Mouse (Mus musculus): ENCODE measurements at regions not wholly inside any gene's neighbourhood (a gene's known extent, or its start where the extent isn't known, plus 50 kb on each side); places are given as distances from the start of the nearest gene placed in this dataset.
A peak's percentile ranks its signal among the peaks of the same experiment; 100 is the strongest.

GRCm38 (mm10) chr10:111097245-111097644 is 67.3 kb upstream of the Osbpl8 start:
- no peak overlapping the region for H3K4me2 ChIP-seq
- peaks cover 5% of the 10 kb centered on the region; the same call in 1 of the 2 replicates for H3K4me1 ChIP-seq
- no peaks in the 10 kb centered on the region for H3K36me3 ChIP-seq
- no peak overlapping the region for H3K27ac ChIP-seq
- H3K4me3 ChIP-seq = no peak overlapping the region
- no peaks in the 10 kb centered on the region for H3K9me3 ChIP-seq
- WGBS = 56% methylated on average over 5 of the region's 5 CpGs
- no peak for ATAC-seq (ENCODE audit: borderline replicate concordance, extremely low read depth, low FRiP score, low TSS enrichment)
- H3K9ac ChIP-seq = no peak overlapping the region
- no peaks in the 10 kb centered on the region for H3K27me3 ChIP-seq

- Histone ChIP-seq H3K27ac (no peak overlapping the region), H3K4me2 (no peak overlapping the region), H3K27me3 (no peaks in the 10 kb centered on the region), H3K9me3 (no peaks in the 10 kb centered on the region), H3K36me3 (no peaks in the 10 kb centered on the region), H3K4me3 (no peak overlapping the region), H3K4me1 (peaks cover 5% of the 10 kb centered on the region; the same call in 1 of the 2 replicates), H3K9ac (no peak overlapping the region)
- WGBS = 68% methylated on average over 6 of the region's 6 CpGs
- no peak for ATAC-seq (ENCODE audit: borderline replicate concordance, extremely low read depth, low FRiP score, low TSS enrichment)
Observed at GRCm38 (mm10) chr10:111096811-111097210, 67.7 kb upstream of the Osbpl8 start.

DNA sequence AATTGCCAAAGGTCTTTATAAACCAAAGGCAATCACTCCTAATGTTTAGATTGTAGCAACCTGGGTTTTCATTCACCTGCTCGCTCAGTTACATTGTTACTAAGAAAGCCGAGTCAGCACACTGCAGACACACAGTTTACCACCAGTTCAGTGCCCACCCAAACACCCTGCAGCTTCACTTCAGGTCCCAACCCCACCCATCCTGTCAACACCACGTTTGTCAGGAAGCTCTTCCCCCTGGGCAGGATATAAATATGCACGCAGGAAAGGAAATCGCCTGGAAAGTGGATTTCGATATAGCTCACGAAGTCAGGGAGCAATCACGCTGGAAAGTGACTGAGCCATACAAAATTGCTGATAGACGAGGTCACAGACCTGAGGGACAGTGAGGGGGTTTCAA is 70.1 kb upstream of the Osbpl8 start:
- Histone ChIP-seq H3K4me3 (no peak overlapping the region), H3K27ac (no peak overlapping the region), H3K4me2 (no peak overlapping the region), H3K9ac (no peak overlapping the region), H3K9me3 (no peaks in the 10 kb centered on the region), H3K27me3 (no peaks in the 10 kb centered on the region), H3K4me1 (0 out of 2 replicates have a peak, but pooled peaks cover under 1% of the 10 kb centered on the region), H3K36me3 (no peaks in the 10 kb centered on the region)
- no peak for ATAC-seq (ENCODE audit: borderline replicate concordance, extremely low read depth, low FRiP score, low TSS enrichment)
- WGBS = 31% methylated on average over 9 of the region's 9 CpGs

DNA sequence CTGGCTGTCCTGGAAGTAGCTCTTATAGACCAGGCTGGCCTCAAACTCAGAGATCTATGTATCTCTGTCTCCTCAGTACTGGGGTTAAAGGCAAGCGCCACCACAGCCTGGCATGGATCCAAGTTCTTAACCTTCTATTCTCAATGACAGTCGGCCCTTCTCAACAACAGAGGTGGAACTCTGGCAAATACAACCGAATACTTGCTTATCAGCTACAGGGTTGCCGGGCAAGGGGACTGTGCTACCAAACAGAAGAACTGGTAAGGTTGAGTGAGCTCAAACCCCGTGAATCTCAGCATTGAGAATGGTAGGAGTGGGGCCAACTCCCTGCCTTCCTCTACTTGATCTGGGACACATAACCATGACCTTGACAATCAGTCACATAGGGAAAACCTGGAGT is 75.2 kb upstream of the Osbpl8 start:
- no peak overlapping the region for H3K27ac ChIP-seq
- no peaks in the 10 kb centered on the region for H3K4me1 ChIP-seq

GRCm38 (mm10) chr10:111085561-111085960 is 75.6 kb upstream of the Zdhhc17 start:
- Histone ChIP-seq H3K4me2 (no peak overlapping the region), H3K9me3 (no peaks in the 10 kb centered on the region), H3K4me1 (no peaks in the 10 kb centered on the region), H3K4me3 (no peak overlapping the region), H3K27ac (no peak overlapping the region), H3K36me3 (no peaks in the 10 kb centered on the region), H3K27me3 (no peaks in the 10 kb centered on the region), H3K9ac (no peak overlapping the region)
- WGBS = 77% methylated on average over 8 of the region's 8 CpGs
- no peak for ATAC-seq (ENCODE audit: borderline replicate concordance, extremely low read depth, low FRiP score, low TSS enrichment)

More for the DNA sequence above, 75.2 kb upstream of the Osbpl8 start:
- H3K9ac ChIP-seq = no peak overlapping the region
- no peaks in the 10 kb centered on the region for H3K36me3 ChIP-seq
- no peak overlapping the region for H3K4me3 ChIP-seq
- no peak overlapping the region for H3K4me2 ChIP-seq
- WGBS = 31% methylated on average over 5 of the region's 5 CpGs
- no peaks in the 10 kb centered on the region for H3K9me3 ChIP-seq
- no peaks in the 10 kb centered on the region for H3K27me3 ChIP-seq
- ATAC-seq (ENCODE audit: borderline replicate concordance, extremely low read depth, low FRiP score, low TSS enrichment) = no peak

- no peaks in the 10 kb centered on the region for H3K27me3 ChIP-seq
- WGBS = 33% methylated on average over 4 of the region's 4 CpGs
- no peak for ATAC-seq (ENCODE audit: borderline replicate concordance, extremely low read depth, low FRiP score, low TSS enrichment)
Observed at GRCm38 (mm10) chr10:111084267-111084780, 74.4 kb upstream of the Zdhhc17 start.

GRCm38 (mm10) chr10:111083861-111084260 is 73.9 kb upstream of the Zdhhc17 start:
- WGBS = 61% methylated on average over 2 of the region's 2 CpGs

More at GRCm38 (mm10) chr10:111084267-111084780, 74.4 kb upstream of the Zdhhc17 start:
- H3K9me3 ChIP-seq = no peaks in the 10 kb centered on the region
- no peaks in the 10 kb centered on the region for H3K36me3 ChIP-seq
- no peak overlapping the region for H3K27ac ChIP-seq
- H3K4me1 ChIP-seq = no peaks in the 10 kb centered on the region
- H3K4me3 ChIP-seq = no peak overlapping the region
- H3K9ac ChIP-seq = no peak overlapping the region
- H3K4me2 ChIP-seq = no peak overlapping the region

GRCm38 (mm10) chr10:111083338-111083737 is 73.4 kb upstream of the Zdhhc17 start:
- Histone ChIP-seq H3K4me3 (no peak overlapping the region), H3K9me3 (no peaks in the 10 kb centered on the region), H3K36me3 (no peaks in the 10 kb centered on the region), H3K9ac (no peak overlapping the region), H3K4me2 (no peak overlapping the region), H3K4me1 (no peaks in the 10 kb centered on the region), H3K27ac (no peak overlapping the region), H3K27me3 (no peaks in the 10 kb centered on the region)
- WGBS = 29% methylated on average over 4 of the region's 4 CpGs
- ATAC-seq (ENCODE audit: borderline replicate concordance, extremely low read depth, low FRiP score, low TSS enrichment) = no peak

More at GRCm38 (mm10) chr10:111083861-111084260, 73.9 kb upstream of the Zdhhc17 start:
- Histone ChIP-seq H3K9ac (no peak overlapping the region), H3K9me3 (no peaks in the 10 kb centered on the region), H3K36me3 (no peaks in the 10 kb centered on the region), H3K4me2 (no peak overlapping the region), H3K4me3 (no peak overlapping the region), H3K4me1 (no peaks in the 10 kb centered on the region), H3K27ac (no peak overlapping the region), H3K27me3 (no peaks in the 10 kb centered on the region)
- no peak for ATAC-seq (ENCODE audit: borderline replicate concordance, extremely low read depth, low FRiP score, low TSS enrichment)

DNA sequence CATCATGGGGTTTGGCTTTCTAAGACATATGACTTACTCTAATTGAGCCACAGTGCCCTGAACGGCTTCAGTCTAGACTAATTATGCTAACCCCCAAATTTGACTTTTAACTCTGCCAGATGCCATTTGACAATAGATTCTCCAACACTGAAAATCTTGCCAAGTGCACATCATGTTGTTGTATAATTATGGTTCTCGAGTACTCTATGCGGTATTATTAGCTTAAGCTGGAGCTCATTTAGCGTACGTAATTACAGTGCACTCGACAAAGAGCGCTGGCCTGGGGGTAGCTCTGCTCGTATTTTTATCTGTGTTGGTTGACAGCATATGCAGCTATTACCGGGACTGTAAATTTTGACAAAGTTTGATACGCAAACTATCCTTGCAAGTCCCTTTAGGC is 70.4 kb upstream of the Zdhhc17 start:
- WGBS = 78% methylated on average over 10 of the region's 10 CpGs
- Histone ChIP-seq H3K4me3 (no peak overlapping the region), H3K27ac (no peak overlapping the region)

GRCm38 (mm10) chr10:111079051-111079450 is 69.1 kb upstream of the Zdhhc17 start:
- H3K27me3 ChIP-seq = no peaks in the 10 kb centered on the region
- H3K4me1 ChIP-seq = no peaks in the 10 kb centered on the region

More for the DNA sequence above, 70.4 kb upstream of the Zdhhc17 start:
- no peaks in the 10 kb centered on the region for H3K9me3 ChIP-seq
- H3K4me1 ChIP-seq = no peaks in the 10 kb centered on the region
- H3K36me3 ChIP-seq = no peaks in the 10 kb centered on the region
- no peak overlapping the region for H3K9ac ChIP-seq
- no peak for ATAC-seq (ENCODE audit: borderline replicate concordance, extremely low read depth, low FRiP score, low TSS enrichment)
- H3K27me3 ChIP-seq = no peaks in the 10 kb centered on the region
- no peak overlapping the region for H3K4me2 ChIP-seq

GRCm38 (mm10) chr10:111077632-111078031 is 67.7 kb upstream of the Zdhhc17 start:
- no peak for ATAC-seq (ENCODE audit: borderline replicate concordance, extremely low read depth, low FRiP score, low TSS enrichment)
- H3K27me3 ChIP-seq = no peaks in the 10 kb centered on the region
- WGBS = 89% methylated on average over 4 of the region's 4 CpGs
- no peak overlapping the region for H3K4me2 ChIP-seq
- no peak overlapping the region for H3K9ac ChIP-seq
- H3K4me3 ChIP-seq = no peak overlapping the region
- no peaks in the 10 kb centered on the region for H3K36me3 ChIP-seq
- no peaks in the 10 kb centered on the region for H3K9me3 ChIP-seq
- H3K27ac ChIP-seq = no peak overlapping the region
- H3K4me1 ChIP-seq = no peaks in the 10 kb centered on the region

More at GRCm38 (mm10) chr10:111079051-111079450, 69.1 kb upstream of the Zdhhc17 start:
- no peak overlapping the region for H3K4me2 ChIP-seq
- H3K27ac ChIP-seq = no peak overlapping the region
- H3K9me3 ChIP-seq = no peaks in the 10 kb centered on the region
- no peak overlapping the region for H3K9ac ChIP-seq
- no peaks in the 10 kb centered on the region for H3K36me3 ChIP-seq
- no peak overlapping the region for H3K4me3 ChIP-seq
- 61% methylated on average over 6 of the region's 6 CpGs for WGBS
- ATAC-seq (ENCODE audit: borderline replicate concordance, extremely low read depth, low FRiP score, low TSS enrichment) = no peak

GRCm38 (mm10) chr10:111073851-111074430 is 64.0 kb upstream of the Zdhhc17 start:
- ATAC-seq (ENCODE audit: borderline replicate concordance, extremely low read depth, low FRiP score, low TSS enrichment) = no peak

More at GRCm38 (mm10) chr10:111073851-111074430, 64.0 kb upstream of the Zdhhc17 start:
- 53% methylated on average over 5 of the region's 5 CpGs for WGBS
- H3K9ac ChIP-seq = no peak overlapping the region
- no peak overlapping the region for H3K4me2 ChIP-seq
- peak overlapping the region; percentile 27; the same call in 1 of the 2 replicates for H3K27ac ChIP-seq
- no peak overlapping the region for H3K4me3 ChIP-seq
- H3K4me1 ChIP-seq = no peaks in the 10 kb centered on the region
- H3K36me3 ChIP-seq = no peaks in the 10 kb centered on the region
- H3K27me3 ChIP-seq = no peaks in the 10 kb centered on the region
- no peaks in the 10 kb centered on the region for H3K9me3 ChIP-seq

Measured in lung, embryonic 15.5 days (tissue).